Mouse (Mus musculus): ENCODE results near the gene Dennd2c.
"Not testable (repeated sequence)": the region's sequence is repeated elsewhere in the genome, so short reads cannot be mapped to it uniquely, and the experiment has no call there.

The Dennd2c gene

GRCm38 (mm10) chr3:103169771-103170170 lies 67.4 kb downstream of the Dennd2c start:
- peak; percentile 53 for DNase-seq (ENCODE audit: low read depth)

DNA sequence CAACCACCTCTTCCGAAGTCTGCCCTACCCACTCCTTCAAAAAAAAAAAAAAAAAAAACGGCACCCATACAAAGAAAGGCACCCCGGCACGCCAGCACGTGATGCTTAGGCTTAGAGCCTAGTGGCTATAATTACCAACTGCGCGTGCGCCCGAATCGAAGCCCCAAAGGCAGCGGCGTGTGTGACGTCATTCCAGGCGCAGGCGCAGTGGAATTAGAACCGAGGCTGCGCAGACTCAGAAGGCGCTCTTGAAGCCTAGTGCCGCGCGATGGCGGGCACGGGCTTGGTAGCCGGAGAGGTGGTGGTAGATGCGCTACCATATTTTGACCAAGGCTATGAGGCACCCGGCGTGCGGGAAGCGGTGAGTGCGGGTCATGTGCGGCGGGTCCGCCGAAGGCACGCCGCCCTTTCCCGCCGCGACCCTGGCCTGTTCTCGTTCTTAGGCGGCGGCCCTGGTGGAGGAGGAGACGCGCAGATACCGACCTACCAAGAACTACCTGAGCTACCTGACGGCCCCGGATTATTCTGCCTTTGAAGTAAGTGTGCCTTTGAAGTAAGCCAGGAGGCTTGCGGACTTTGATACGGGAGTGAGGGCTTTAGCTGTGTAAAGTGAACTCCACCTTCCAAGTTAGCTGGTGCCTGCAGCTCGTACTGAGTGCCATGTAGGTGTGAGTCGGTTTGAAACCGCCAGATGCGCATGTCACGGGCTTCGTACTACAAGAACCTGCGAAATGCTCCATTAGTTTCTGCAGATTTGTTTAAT lies 69.3 kb downstream of the Dennd2c start, which contains the start of gene Bcas2:
Gene Bcas2, plus strand, starts transcription at position 151 of the 763 bp plus-strand sequence.
- peak; percentile 90 for DNase-seq (ENCODE audit: low read depth)

GRCm38 (mm10) chr3:103172615-103173014 lies 70.2 kb downstream of the Dennd2c start:
- no peak for DNase-seq (ENCODE audit: low read depth)

DNA sequence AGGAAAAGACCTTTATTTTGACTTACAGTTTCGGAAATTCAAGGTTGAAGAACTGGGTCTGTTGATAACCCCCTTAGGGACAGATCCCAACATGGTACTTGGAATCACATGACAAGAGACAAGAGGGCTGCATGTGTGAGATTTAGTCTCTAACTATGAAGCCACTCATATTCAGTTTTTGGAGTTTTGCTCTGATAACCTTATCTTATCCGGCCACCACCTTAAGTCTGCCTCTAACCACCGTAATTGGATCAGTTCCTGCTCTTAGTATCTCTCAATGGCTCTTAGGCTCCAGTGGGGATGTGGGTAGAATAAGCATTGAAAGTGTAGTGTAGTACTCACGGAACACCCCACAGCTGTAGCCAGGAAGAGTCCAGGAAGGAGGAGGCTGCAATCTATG lies 74.3 kb downstream of the Dennd2c start:
- DNase-seq (ENCODE audit: low read depth), result no peak

DNA sequence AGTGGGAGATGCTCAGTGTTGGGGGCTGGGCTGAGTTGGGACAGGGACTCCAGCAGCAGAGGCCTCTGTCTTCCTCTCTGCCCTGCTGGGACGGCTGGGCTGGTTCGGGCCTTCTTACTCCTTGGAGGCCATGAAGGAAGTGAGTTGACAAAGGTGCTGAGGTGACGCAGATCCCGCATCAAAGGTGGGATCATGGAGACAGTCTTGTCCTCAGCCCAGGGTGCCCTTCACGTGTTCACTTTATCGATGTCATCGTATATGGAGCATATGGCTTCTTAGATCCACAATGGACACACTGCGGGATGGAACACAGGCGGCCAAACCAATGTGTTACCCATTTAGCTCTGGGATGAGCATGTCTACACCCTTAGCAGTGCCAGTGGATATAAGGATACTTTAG lies 77.1 kb downstream of the Dennd2c start:
- no peak for DNase-seq (ENCODE audit: low read depth)

- no peak for DNase-seq (ENCODE audit: low read depth)
Measured at GRCm38 (mm10) chr3:103181171-103181570, 78.8 kb downstream of the Dennd2c start.

GRCm38 (mm10) chr3:103182821-103183220 lies 80.4 kb downstream of the Dennd2c start:
- DNase-seq (ENCODE audit: low read depth), result no peak

DNA sequence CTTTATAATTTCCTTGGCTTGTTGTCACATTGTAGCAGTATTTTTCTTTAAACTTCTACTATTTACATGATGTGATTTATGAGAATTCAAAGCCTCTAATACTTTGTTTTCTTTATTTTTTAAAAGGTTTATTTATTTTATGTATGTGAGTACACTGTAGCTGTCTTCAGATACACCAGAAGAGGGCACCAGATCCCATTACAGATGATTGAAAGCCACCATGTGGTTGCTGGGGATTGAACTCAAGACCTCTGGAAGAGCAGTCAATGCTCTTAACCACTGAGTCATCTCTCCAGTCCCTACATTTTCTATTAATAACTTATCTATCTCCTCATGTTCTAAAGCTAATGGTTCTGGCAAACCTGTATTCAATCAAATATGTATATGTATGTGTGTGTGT lies 82.1 kb downstream of the Dennd2c start:
- DNase-seq (ENCODE audit: low read depth), result not testable (repeated sequence)

DNA sequence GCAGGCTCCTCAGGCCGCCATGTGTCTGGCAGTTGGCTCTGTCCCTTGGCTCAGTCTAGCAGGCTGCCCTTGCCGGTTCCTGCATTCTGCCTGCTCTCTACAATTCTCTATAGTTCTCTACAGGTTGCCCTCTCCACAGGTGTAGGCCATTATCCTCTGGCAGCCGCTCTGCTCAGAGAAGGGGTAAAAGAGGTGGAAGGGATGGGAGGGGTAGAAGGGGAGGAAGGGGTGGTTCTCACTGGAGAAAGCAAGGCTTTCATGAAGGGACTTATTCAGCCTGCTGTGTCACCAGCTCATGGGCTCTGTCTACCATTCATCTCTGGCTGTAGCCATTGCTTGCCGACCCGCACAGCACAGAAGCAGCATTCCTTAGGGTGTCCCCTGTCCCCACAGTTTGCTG lies 86.0 kb downstream of the Dennd2c start:
- DNase-seq (ENCODE audit: low read depth), result no peak

- no peak for DNase-seq (ENCODE audit: low read depth)
Measured at GRCm38 (mm10) chr3:103188856-103189255, 86.5 kb downstream of the Dennd2c start.

DNA sequence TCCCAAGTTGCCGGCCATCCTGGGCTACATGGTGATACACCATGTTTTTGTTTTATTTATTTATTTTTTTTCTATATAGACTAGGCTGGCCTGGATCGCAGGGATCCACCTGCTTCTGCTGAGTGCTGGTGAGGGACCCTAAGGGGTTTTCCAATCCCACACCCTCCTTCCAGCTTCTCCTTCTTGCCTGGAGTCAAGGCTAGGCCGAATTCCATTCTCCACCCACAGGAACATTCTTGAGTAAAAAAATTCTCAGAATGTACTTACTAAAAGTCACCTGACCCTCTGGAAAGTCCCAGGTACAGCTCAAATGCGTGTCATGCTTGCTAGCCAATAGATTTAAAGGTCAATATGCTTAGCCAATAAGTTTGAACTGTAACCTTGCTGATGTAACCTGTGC lies 89.8 kb downstream of the Dennd2c start:
- no peak for DNase-seq (ENCODE audit: low read depth)

- no peak for DNase-seq (ENCODE audit: low read depth)
Measured at GRCm38 (mm10) chr3:103193186-103193585, 90.8 kb downstream of the Dennd2c start.

DNA sequence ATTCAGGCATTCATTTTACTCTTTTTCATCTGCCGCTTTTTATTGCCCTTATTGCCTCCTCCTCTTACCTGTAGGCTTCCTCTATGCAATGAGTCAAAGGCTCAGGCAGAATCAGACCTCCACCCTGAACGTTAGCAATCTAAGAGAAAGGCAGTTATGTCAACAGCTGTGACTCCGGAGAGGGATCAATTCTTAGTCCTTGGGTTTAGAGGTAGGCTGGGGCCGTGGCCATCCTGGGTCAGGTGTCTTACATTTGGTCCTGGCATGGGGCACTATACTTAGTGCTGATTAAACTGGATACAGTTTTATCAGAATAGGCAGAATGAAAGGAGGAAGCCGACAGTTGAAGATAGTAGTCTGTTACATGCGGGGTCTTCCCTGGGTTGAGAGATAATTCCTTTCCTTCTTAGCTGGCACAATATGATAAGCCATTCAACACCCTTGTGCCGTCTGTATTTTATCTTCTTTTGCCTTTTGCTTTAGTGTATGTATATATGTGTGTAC lies 94.0 kb downstream of the Dennd2c start:
- no peak for DNase-seq (ENCODE audit: low read depth)

DNA sequence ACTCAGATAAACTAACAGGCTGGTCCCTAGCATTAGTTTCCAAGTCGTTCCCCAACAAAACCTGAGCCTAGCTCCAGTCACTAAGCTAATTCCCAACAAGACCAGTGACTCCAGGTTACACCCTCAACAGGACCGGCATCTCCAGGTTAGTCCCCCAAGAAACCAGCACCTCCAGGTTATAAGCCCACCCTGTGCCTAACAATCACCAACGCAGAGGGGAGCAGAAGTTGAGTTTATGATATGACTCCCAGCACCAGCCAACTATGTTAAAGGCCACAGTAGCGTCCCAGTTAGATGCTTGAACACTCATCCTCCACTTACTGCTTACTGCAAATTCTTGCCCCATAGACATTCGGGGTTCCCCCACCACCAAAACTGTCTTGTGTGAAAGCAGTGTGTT lies 97.0 kb downstream of the Dennd2c start:
- DNase-seq (ENCODE audit: low read depth), result no peak

GRCm38 (mm10) chr3:103201105-103201504 lies 98.7 kb downstream of the Dennd2c start:
- DNase-seq (ENCODE audit: low read depth), result not testable (repeated sequence)

GRCm38 (mm10) chr3:103203554-103203953 lies 101.2 kb downstream of the Dennd2c start:
- DNase-seq (ENCODE audit: low read depth), result no peak

DNA sequence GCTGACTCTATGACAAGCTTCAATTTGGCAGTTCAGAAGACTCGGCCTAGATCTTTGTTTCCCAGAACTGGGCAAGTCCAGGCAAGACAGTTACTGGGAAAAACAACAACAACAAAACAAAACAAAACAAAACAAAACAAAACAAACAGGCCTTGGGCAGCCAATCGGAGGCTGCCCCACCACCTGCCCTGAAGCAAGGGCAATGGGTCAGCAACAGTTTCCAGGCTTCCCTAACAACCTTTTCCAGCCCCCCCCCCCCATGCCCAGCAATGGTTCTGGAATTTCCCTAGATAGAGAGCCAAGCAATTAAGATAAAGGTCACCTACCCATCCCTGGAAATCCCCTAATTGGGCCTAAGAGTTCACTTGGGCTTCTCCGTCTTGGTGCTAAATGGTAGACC lies 102.0 kb downstream of the Dennd2c start:
- no peak for DNase-seq (ENCODE audit: low read depth)

GRCm38 (mm10) chr3:103206393-103206792 lies 104.0 kb downstream of the Dennd2c start:
- no peak for DNase-seq (ENCODE audit: low read depth)

DNA sequence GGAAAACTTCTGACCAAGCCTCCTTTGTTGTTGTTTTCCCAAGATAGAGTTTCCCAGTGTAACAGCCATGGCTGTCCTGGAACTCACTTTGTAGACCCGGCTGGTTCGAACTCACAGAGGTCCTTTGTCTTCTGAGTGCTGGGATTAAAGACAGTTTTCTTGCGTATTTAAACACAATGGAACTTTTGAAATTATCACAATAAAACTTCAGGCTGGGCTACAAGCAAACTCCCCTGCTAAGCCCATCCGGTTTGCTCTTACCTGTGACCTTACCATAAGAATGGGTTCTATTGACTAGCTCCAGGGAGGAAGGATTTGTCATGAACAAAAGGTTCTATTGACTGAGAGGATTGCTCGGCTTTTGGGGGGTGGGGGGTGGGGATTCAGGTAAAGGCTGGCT lies 105.3 kb downstream of the Dennd2c start:
- no peak for DNase-seq (ENCODE audit: low read depth)

- DNase-seq (ENCODE audit: low read depth), result no peak
Measured at GRCm38 (mm10) chr3:103208237-103208636, 105.8 kb downstream of the Dennd2c start.

GRCm38 (mm10) chr3:103211101-103211500 lies 108.7 kb downstream of the Dennd2c start:
- no peak for DNase-seq (ENCODE audit: low read depth)

DNA sequence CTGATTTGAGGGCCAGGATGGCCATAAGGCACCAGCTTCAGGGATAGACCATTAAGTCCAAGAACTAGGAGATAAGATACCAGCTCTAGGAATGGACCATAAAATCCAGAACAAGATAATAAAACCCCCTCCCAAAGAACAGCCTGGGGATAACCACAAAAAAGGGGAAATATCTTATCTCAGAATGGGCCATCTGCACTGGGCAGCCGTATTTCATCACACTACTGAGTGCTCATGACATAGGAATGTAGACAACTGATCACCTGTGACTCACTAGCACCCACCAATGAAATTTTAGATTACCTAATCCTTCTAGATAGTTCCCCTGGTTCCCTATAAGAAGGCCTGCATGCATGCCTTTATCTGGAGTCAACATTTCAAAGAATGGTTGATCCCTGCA lies 109.7 kb downstream of the Dennd2c start:
- DNase-seq (ENCODE audit: low read depth), result no peak

DNA sequence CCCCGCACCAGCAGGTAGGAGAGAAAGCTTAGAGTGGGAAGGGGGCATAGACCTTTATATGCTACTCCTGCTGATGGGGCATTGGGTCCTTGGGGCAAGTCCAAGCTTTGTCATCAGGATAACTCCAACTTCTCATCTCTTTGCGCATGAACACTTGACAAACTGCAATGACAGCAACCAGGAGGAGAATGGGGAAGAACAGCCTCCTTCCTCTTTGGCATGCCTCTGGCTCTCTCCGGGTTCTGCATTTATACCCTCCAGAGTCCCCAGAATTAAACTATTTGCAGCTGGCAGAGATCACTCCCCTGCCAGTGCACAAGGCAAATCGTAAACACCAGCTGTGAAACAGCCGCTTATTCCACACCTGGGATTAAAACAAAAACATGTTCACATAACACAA lies 111.1 kb downstream of the Dennd2c start:
- no peak for DNase-seq (ENCODE audit: low read depth)

All from fibroblast of lung, adult 2 months (primary cell).